Mouse (Mus musculus) thymus, adult 2 months (tissue): ENCODE measurements at regions not wholly inside any gene's neighbourhood (a gene's known extent, or its start where the extent isn't known, plus 50 kb on each side); places are given as distances from the start of the nearest gene placed in this dataset.

Experiments
- DNase-seq: peaks from one replicate; pipeline ENCODE4 v3.0.0; 2021
- H3K27ac ChIP-seq: fragments of 200-500 bp; 2 replicates; pipeline ENCODE4 v1.5.1; 2012; ENCODE audit warnings: low read length, control low read depth; ENCODE audit not compliant: control insufficient read depth, insufficient read depth
- H3K27me3 ChIP-seq: fragments of 200-500 bp; 2 replicates; pipeline ENCODE4 v1.6.1; 2012; ENCODE audit warnings: mild to moderate bottlenecking, low read length, moderate library complexity, mixed read lengths; ENCODE audit not compliant: control insufficient read depth, insufficient read depth
- H3K36me3 ChIP-seq: fragments of 200-500 bp; 2 replicates; pipeline ENCODE4 v1.6.1; 2012; ENCODE audit warnings: mild to moderate bottlenecking, low read length, moderate library complexity; ENCODE audit not compliant: control insufficient read depth, insufficient read depth
- H3K4me1 ChIP-seq: fragments of 200-500 bp; replicated peaks from 2 replicates; pipeline ENCODE4 v1.6.1; 2012; ENCODE audit warnings: low read length; ENCODE audit not compliant: control insufficient read depth, insufficient read depth
- H3K4me3 ChIP-seq: fragments of 200-500 bp; 2 replicates; pipeline ENCODE4 v1.5.1; 2012; ENCODE audit warnings: mild to moderate bottlenecking, low read length, control low read depth, moderate library complexity; ENCODE audit not compliant: control insufficient read depth, insufficient read depth
- CTCF ChIP-seq: fragments of 200-500 bp; IDR thresholded peaks from 2 replicates; pipeline ENCODE4 v1.5.1; 2012; ENCODE audit warnings: mild to moderate bottlenecking, control low read depth, low read length, moderate library complexity, borderline replicate concordance; ENCODE audit not compliant: control insufficient read depth, poor library complexity, insufficient read depth; ENCODE audit errors: extremely low read depth
- POLR2A ChIP-seq: fragments of 200-500 bp; IDR thresholded peaks from 2 replicates; pipeline ENCODE4 v1.6.1; 2012; ENCODE audit warnings: mild to moderate bottlenecking, low read length, control low read depth, moderate library complexity; ENCODE audit not compliant: control insufficient read depth, poor library complexity, insufficient read depth; ENCODE audit errors: extremely low read depth
- WGBS: fragments of 180-500 bp; shearing (Covaris S2); methylation state at CpG from one replicate; pipeline ENCODE4 v1.1.7; 2018; 5-methylcytosine and 5-hydroxymethylcytosine counted together

DNA sequence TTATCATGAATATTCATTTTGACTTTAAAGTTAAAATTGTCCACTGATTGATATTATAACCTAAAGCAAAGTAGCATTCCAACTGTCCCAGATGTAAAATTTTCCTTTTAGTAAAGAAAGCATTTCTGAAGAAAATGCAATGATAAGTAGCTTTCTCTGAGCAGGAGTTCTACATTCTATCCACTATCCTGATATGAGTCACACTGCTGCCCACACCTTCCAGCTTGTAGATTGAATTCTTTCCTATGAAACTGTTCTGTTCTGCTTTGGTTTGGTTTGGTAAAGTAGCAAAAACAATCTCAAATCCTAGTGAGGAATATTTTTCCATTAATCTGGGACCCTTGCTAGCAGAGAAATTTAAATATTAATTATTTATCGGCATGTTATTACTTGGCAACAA, 304.4 kb downstream of the Ube2cbp start:
- Histone ChIP-seq H3K27me3 (no peaks in the 10 kb centered on the region), H3K4me3 (no peak overlapping the region), H3K36me3 (no peaks in the 10 kb centered on the region), H3K27ac (no peak overlapping the region), H3K4me1 (no peaks in the 10 kb centered on the region)
- no peak for TF ChIP-seq CTCF
- no peak for TF ChIP-seq POLR2A
- 94% methylated on average over 1 of the region's 1 CpGs for WGBS
- DNase-seq = no peak

DNA sequence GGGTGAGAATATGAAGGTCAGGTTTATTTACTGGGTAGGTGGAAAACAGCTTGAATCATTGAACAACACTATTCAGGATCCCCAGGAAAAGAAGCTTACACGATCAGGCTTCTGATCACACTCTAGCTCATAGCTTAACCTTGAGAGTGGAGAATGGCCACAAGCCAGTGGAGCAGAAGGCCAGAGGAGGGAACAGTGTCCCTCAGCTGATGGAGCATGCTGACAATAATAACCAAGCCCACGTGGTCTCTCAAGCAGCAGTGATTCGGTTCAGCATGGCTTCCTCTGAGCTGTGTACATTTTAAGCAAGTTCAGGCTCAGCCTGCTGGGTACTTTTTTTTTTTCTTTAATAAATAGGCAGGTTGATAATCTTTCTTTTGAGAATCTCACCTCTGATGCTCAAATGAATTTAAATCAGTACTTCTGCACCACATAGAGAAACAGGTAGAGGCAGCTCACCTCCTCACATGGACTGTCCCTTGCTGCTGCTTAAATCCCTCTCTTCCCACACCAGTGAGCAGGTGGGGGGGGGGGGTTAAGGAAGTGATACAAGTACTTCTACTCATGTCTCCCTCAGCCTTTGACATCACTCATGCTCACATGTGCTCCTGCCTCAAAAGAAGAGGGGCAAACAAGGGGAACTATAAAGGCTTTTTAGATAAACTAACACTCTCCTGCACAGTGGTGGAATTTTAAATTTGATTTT, 298.2 kb downstream of the Ube2cbp start:
- TF ChIP-seq CTCF = no peak
- no peak for TF ChIP-seq POLR2A
- Histone ChIP-seq H3K36me3 (no peaks in the 10 kb centered on the region), H3K4me3 (no peak overlapping the region), H3K4me1 (no peaks in the 10 kb centered on the region), H3K27me3 (no peaks in the 10 kb centered on the region), H3K27ac (no peak overlapping the region)
- no peak for DNase-seq
- WGBS = 71% methylated on average over 3 of the region's 3 CpGs

- no peak for DNase-seq
- 84% methylated on average over 2 of the region's 2 CpGs for WGBS
- H3K27ac ChIP-seq = no peak overlapping the region
These were observed 294.0 kb downstream of the Ube2cbp start for GRCm38 (mm10) chr9:86170756-86171155.

GRCm38 (mm10) chr9:86186751-86187747, 277.7 kb downstream of the Ube2cbp start:
- no peaks in the 10 kb centered on the region for H3K27me3 ChIP-seq
- no peak for DNase-seq
- no peak overlapping the region for H3K4me3 ChIP-seq
- no peaks in the 10 kb centered on the region for H3K36me3 ChIP-seq
- no peaks in the 10 kb centered on the region for H3K4me1 ChIP-seq
- TF ChIP-seq POLR2A (no peak), CTCF (no peak)
- WGBS = 79% methylated on average over 11 of the region's 11 CpGs
- H3K27ac ChIP-seq = no peak overlapping the region

More at GRCm38 (mm10) chr9:86170756-86171155, 294.0 kb downstream of the Ube2cbp start:
- no peak for TF ChIP-seq CTCF
- no peak for TF ChIP-seq POLR2A
- no peaks in the 10 kb centered on the region for H3K36me3 ChIP-seq
- H3K4me1 ChIP-seq = no peaks in the 10 kb centered on the region
- H3K27me3 ChIP-seq = no peaks in the 10 kb centered on the region
- H3K4me3 ChIP-seq = no peak overlapping the region

- WGBS = 38% methylated on average over 2 of the region's 2 CpGs
- no peak for DNase-seq
- Histone ChIP-seq H3K36me3 (no peaks in the 10 kb centered on the region), H3K4me3 (no peak overlapping the region), H3K27me3 (no peaks in the 10 kb centered on the region), H3K27ac (no peak overlapping the region), H3K4me1 (no peaks in the 10 kb centered on the region)
- TF ChIP-seq CTCF (no peak), POLR2A (no peak)
These were observed 275.9 kb downstream of the Ube2cbp start for GRCm38 (mm10) chr9:86188873-86189272.

DNA sequence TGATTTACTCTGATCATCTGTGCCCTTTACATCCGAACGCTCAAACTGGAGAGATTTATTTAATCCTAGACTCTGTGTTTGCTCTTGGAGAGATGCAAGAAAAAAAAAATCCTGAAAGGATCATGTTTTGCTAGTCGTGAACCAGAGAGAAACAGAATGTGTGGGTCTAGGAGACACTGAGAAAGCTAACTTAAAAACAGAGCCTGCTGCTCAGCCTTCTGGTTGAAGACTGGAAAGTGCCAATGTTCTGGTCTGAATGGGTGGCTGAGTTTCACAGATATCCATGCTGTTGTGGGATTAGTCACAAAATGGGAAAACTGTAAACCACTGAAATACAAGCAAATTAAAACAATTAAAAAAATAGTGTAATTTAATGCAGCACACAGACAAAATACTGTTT, 259.7 kb downstream of the Ube2cbp start:
- no peaks in the 10 kb centered on the region for H3K27me3 ChIP-seq
- no peak for DNase-seq
- no peak overlapping the region for H3K27ac ChIP-seq
- TF ChIP-seq CTCF (no peak), POLR2A (no peak)
- 82% methylated on average over 3 of the region's 3 CpGs for WGBS
- H3K4me1 ChIP-seq = no peaks in the 10 kb centered on the region
- no peak overlapping the region for H3K4me3 ChIP-seq
- H3K36me3 ChIP-seq = no peaks in the 10 kb centered on the region
